In the genomic region with DNA sequence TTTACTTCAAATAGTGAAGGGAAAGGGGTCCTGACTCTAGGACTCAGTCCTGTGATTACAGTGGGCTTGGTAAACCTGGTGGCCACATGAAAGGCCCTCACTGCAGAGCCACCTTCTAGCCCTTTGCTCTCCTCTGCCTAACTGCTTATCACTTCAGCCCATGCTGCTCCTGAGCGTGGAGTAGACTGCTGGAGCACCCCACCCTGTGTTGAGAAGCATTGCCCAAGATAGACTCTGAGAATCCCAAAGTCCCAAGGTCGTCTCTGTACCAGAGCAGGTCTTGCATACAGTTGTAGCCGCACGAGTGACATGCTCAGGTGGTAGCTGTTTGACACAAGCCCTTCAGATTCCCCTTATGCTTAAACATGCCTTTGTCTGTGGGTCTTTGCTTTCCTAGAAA, we compare ENCODE assay signal across 9 mouse cellular contexts.
DNase-seq lines count a peak whose midpoint lies in the region; ATAC-seq and TF ChIP-seq lines count a peak whose summit lies in the region.
"Had no signal": no experiment of that assay in that cellular context is flagged by ENCODE, and none has a peak within 500 bp of the region (broad histone marks: within the 10 kb centered on the region; RNA-seq: fewer than 3 reads in every experiment).

No protein-coding gene starts in this region.

- peak overlapping the region; percentile 38 for H3K4me2 ChIP-seq in heart, embryonic 16.5 days (ENCODE audit: low read depth, low read length)
- H3K4me2 ChIP-seq in liver, embryonic 12.5 days, result peak overlapping the region; percentile 94

- no peak for TF ChIP-seq CTCF in G1E (IDR thresholded peaks at IDR 0.05; ENCODE audit: low read depth, low read length)

- no peaks in the 10 kb centered on the region for H3K36me3 ChIP-seq in heart, embryonic 16.5 days (ENCODE audit: control insufficient read depth, insufficient read depth)
- no peaks in the 10 kb centered on the region for H3K36me3 ChIP-seq in G1E (replicated peaks)
- H3K36me3 ChIP-seq in erythroblast, embryonic 14.5 days (ENCODE audit: control insufficient read depth), result peaks cover 8% of the 10 kb centered on the region
- H3K36me3 ChIP-seq in liver, embryonic 12.5 days, result no peaks in the 10 kb centered on the region

- H3K27me3 ChIP-seq in heart, embryonic 16.5 days (ENCODE audit: control insufficient read depth, insufficient read depth, low read length), result no peaks in the 10 kb centered on the region
- H3K27me3 ChIP-seq in G1E (ENCODE audit: insufficient read depth, low read length), result no peaks in the 10 kb centered on the region
- no peaks in the 10 kb centered on the region for H3K27me3 ChIP-seq in erythroblast, embryonic 14.5 days (ENCODE audit: control insufficient read depth)
- H3K27me3 ChIP-seq in liver, embryonic 12.5 days (replicated peaks), result no peaks in the 10 kb centered on the region

- no peak for ATAC-seq in heart, embryonic 16.5 days (replicated peaks; ENCODE audit: extremely low read depth, insufficient read depth, low FRiP score)
- peak; percentile 48 for ATAC-seq in G1E (ENCODE audit: extremely low read depth, insufficient number of reproducible peaks, low FRiP score, poor library complexity, severe bottlenecking)
- ATAC-seq in liver, embryonic 12.5 days, result peak; percentile 84

- no peaks in the 10 kb centered on the region for H3K9me3 ChIP-seq in heart, embryonic 16.5 days (replicated peaks; ENCODE audit: control insufficient read depth, low read length)
- no peaks in the 10 kb centered on the region for H3K9me3 ChIP-seq in G1E (replicated peaks)
- H3K9me3 ChIP-seq in erythroblast, embryonic 14.5 days (ENCODE audit: control insufficient read depth, low read length), result no peaks in the 10 kb centered on the region
- no peaks in the 10 kb centered on the region for H3K9me3 ChIP-seq in liver, embryonic 12.5 days (replicated peaks)

- DNase-seq in heart, postnatal 10 days, result no peak
- DNase-seq in G1E (ENCODE audit: low spot score) (no peak), MN1 (ENCODE audit: low spot score) (no peak)
- no peak for DNase-seq in adrenal gland, adult 8-10 months
- DNase-seq in left cerebral cortex, adult 8-10 months (ENCODE audit: low spot score in 2 of 2), result no peak
- DNase-seq: right cerebral cortex, adult 18-20 months had no signal

- peak overlapping the region; percentile 37 for H3K9ac ChIP-seq in heart, embryonic 16.5 days (ENCODE audit: low read length)
- H3K9ac ChIP-seq in liver, embryonic 12.5 days, result peak overlapping the region; percentile 70

- no peak overlapping the region; the same call in 1 of the 2 replicates for H3K4me3 ChIP-seq in heart, embryonic 16.5 days (ENCODE audit: low read length)
- peak overlapping the region; percentile 52; the same call in 1 of the 2 replicates for H3K4me3 ChIP-seq in G1E (ENCODE audit: low read depth, low read length)
- peak overlapping the region; percentile 100 for H3K4me3 ChIP-seq in erythroblast, embryonic 14.5 days (replicated peaks)
- H3K4me3 ChIP-seq in liver, embryonic 12.5 days, result peak overlapping the region; percentile 96

- WGBS in heart, embryonic 16.5 days, result 37% methylated on average over 4 of the region's 4 CpGs
- 19% methylated on average over 4 of the region's 4 CpGs for WGBS in liver, embryonic 12.5 days (ENCODE audit: insufficient replicate concordance)

- peak overlapping the region; percentile 74 for H3K27ac ChIP-seq in heart, embryonic 16.5 days (ENCODE audit: low read length)
- peak overlapping the region; percentile 98 for H3K27ac ChIP-seq in liver, embryonic 12.5 days

- intact Hi-C loops in heart, postnatal 10 days (cut with DNase I), result no loop called here

- peaks cover 52% of the 10 kb centered on the region for H3K4me1 ChIP-seq in heart, embryonic 16.5 days (ENCODE audit: control insufficient read depth, insufficient read depth, low read length)
- peaks cover 57% of the 10 kb centered on the region for H3K4me1 ChIP-seq in G1E (ENCODE audit: insufficient read depth, low read depth, low read length)
- H3K4me1 ChIP-seq in erythroblast, embryonic 14.5 days (ENCODE audit: control insufficient read depth), result peaks cover 81% of the 10 kb centered on the region
- H3K4me1 ChIP-seq in liver, embryonic 12.5 days, result peaks cover 82% of the 10 kb centered on the region
